Mouse (Mus musculus) central nervous system, embryonic 11.5 days (tissue): ENCODE results near the gene Gm5416. TPM values are rescaled to one million over a fixed set of nuclear protein-coding genes. Genes with fewer than 3 reads are reported as not detected.

Source experiments
- polyA plus RNA-seq: library from polyadenylated mRNA; depleted of rRNA; stranded (reverse); fragments of >200 nt; gene quantifications from 2 replicates; pipeline ENCODE4 v1.2.3, GENCODE M21; 2012; rRNA removed

Gene Gm5416
- polyA plus RNA-seq = not detected in 2 replicates

GRCm38 (mm10) chr16:36209967-36210453 is at the start of gene Gm5416:
TSS of gene Gm5416 (plus strand) at chr16:36210403.

GRCm38 (mm10) chr16:36183912-36184311 is 26.3 kb upstream of the Gm5416 start, which contains the start of gene Gm5483:
TSS of gene Gm5483 (plus strand) at chr16:36184212.

GRCm38 (mm10) chr16:36221168-36221567 is 11.0 kb downstream of the Gm5416 start, which contains the start of gene 2010005H15Rik:
TSS of gene 2010005H15Rik (plus strand) at chr16:36221468.

Other genes with a start within 250 kb of the Gm5416 start
- 25.0 and 32.8 TPM in 2 replicates for gene Kpna1, start 231.7 kb upstream of the Gm5416 start, polyA plus RNA-seq
- 5.2 and 7.2 TPM in 2 replicates for gene Wdr5b, start 169.2 kb upstream of the Gm5416 start, polyA plus RNA-seq
- gene Fam162a, start 138.8 kb upstream of the Gm5416 start, polyA plus RNA-seq = 209 TPM in 2 replicates
- 59.8 and 89.2 TPM in 2 replicates for gene Ccdc58, start 138.7 kb upstream of the Gm5416 start, polyA plus RNA-seq
- gene Csta1, start 79.2 kb upstream of the Gm5416 start, polyA plus RNA-seq = not detected in 2 replicates
- gene Stfa2l1, start 53.6 kb upstream of the Gm5416 start, polyA plus RNA-seq = 0.83 and 1.4 TPM in 2 replicates
- 3.3 and 3.9 TPM in 2 replicates for gene Gm5483, start 26.2 kb upstream of the Gm5416 start, polyA plus RNA-seq
- gene 2010005H15Rik, start 11.1 kb downstream of the Gm5416 start, polyA plus RNA-seq = not detected in 2 replicates
- 2.1 and 4.0 TPM in 2 replicates for gene Stfa1, start 66.5 kb downstream of the Gm5416 start, polyA plus RNA-seq
- not detected in 2 replicates for gene BC117090, start 123.9 kb downstream of the Gm5416 start, polyA plus RNA-seq
- gene BC100530, start 157.3 kb downstream of the Gm5416 start, polyA plus RNA-seq = 2.7 and 3.7 TPM in 2 replicates
- 0.29 and 0.49 TPM in 2 replicates for gene Stfa2, start 198.1 kb downstream of the Gm5416 start, polyA plus RNA-seq
- gene Stfa3, start 245.0 kb downstream of the Gm5416 start, polyA plus RNA-seq = 1.5 and 2.5 TPM in 2 replicates